Mouse (Mus musculus) stomach, embryonic 14.5 days (tissue): ENCODE results near the gene Vrtn. TPM values are rescaled to one million over a fixed set of nuclear protein-coding genes. Genes with fewer than 3 reads are reported as not detected.

ENCODE experiments used
- ATAC-seq: fragments of 200-750 bp; cut with Nextera tagmentation; 2 replicates; pipeline ENCODE4 v1.8.0; 2017; ENCODE audit warnings: low read depth, moderate TSS enrichment; ENCODE audit not compliant: insufficient number of reproducible peaks, insufficient read depth, low FRiP score
- H3K27ac ChIP-seq: fragments of 300-500 bp; sonication (generic); 2 replicates; pipeline ENCODE4 v1.5.1; 2014; ENCODE audit warnings: mild to moderate bottlenecking, low read length, moderate library complexity, mixed read lengths
- H3K27me3 ChIP-seq: fragments of 300-500 bp; sonication (generic); 2 replicates; pipeline ENCODE4 v1.6.1; 2014; ENCODE audit warnings: low read length, control low read depth, mixed read lengths; ENCODE audit not compliant: control insufficient read depth, insufficient read depth
- H3K36me3 ChIP-seq: fragments of 300-500 bp; sonication (generic); 2 replicates; pipeline ENCODE4 v1.6.1; 2014; ENCODE audit warnings: mild to moderate bottlenecking, control low read depth, low read length, moderate library complexity, mixed read lengths; ENCODE audit not compliant: control insufficient read depth, insufficient read depth
- H3K4me1 ChIP-seq: fragments of 300-500 bp; sonication (generic); 2 replicates; pipeline ENCODE4 v1.6.1; 2014; ENCODE audit warnings: low read length, control low read depth, mixed read lengths; ENCODE audit not compliant: control insufficient read depth, insufficient read depth
- H3K4me2 ChIP-seq: fragments of 300-500 bp; sonication (generic); replicated peaks from 2 replicates; pipeline ENCODE4 v1.6.1; 2014; ENCODE audit warnings: low read depth, low read length, control low read depth
- H3K4me3 ChIP-seq: fragments of 300-500 bp; sonication (generic); 2 replicates; pipeline ENCODE4 v1.5.1; 2014; ENCODE audit warnings: low read depth, low read length, control low read depth
- H3K9ac ChIP-seq: fragments of 300-500 bp; sonication (generic); replicated peaks from 2 replicates; pipeline ENCODE4 v1.6.1; 2014; ENCODE audit warnings: low read depth, mild to moderate bottlenecking, control low read depth, low read length, moderate library complexity, mixed read lengths
- H3K9me3 ChIP-seq: fragments of 300-500 bp; sonication (generic); 2 replicates; pipeline ENCODE4 v1.6.1; 2016; ENCODE audit warnings: low read depth, low read length, control low read depth; ENCODE audit not compliant: control insufficient read depth
- WGBS: fragments of 180-500 bp; shearing (Covaris S2); extraction: QIAGEN DNeasy Blood & Tissue Kit; methylation state at CpG from one replicate; pipeline ENCODE4 v1.1.7; 2014; 5-methylcytosine and 5-hydroxymethylcytosine counted together
- polyA plus RNA-seq: library from polyadenylated mRNA; unstranded; fragments of >200 nt; fragmentation: Nextera tagmentation; extraction: Ambion mirVana; gene quantifications from 2 replicates; pipeline ENCODE4 v1.2.1, GENCODE M21; 2014

Gene Vrtn
- polyA plus RNA-seq, 1 experiment from 2014 or later: not detected

DNA sequence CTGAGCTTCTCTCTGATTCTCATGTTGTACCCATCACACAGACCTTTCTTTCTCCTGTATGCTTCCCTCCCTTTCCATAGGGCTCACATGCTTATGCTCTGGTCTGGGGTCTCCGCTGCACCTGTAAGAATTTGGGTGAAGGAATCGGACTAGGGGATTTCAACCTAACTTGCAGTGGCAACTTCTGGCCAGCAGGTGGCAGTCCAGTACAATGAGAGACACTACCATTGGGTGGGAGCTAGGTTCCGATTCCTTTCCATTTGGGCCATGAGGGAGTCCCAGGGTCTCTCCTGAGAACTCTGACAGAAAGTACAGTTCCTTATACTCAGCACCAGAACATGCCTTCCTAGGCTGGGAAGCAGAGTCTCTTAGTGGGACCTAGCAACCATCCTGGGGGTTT, 13.1 kb downstream of the Vrtn start:
- H3K4me2 ChIP-seq: no peak overlapping the region
- no peak overlapping the region for H3K9ac ChIP-seq
- 23% methylated on average over 3 of the region's 3 CpGs for WGBS
- H3K36me3 ChIP-seq: no peaks in the 10 kb centered on the region
- H3K27me3 ChIP-seq: no peaks in the 10 kb centered on the region
- H3K27ac ChIP-seq: no peak overlapping the region
- H3K4me1 ChIP-seq: no peaks in the 10 kb centered on the region
- no peaks in the 10 kb centered on the region for H3K9me3 ChIP-seq
- H3K4me3 ChIP-seq: no peak overlapping the region
- ATAC-seq: 0 out of 2 replicates have a peak, but pooled peaks have one; percentile 33

DNA sequence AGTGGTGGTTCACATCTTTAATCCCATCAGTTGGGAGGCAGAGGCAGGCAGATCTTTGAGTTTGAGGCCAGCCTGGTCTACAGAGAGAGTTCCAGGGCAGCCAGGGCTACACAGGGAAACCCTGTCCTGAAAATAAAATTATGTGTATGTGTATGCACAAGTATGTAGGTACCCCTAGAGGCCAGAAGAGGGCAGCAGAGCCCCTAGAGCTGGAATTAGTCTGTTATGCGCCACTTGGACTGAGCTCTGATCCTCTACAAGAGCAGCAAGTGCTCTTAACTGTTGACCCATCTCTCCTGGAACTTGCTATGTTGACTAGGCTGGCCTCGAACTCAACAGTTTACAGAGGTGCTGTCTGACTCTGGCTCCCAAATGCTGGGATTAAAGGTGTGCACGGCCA, 29.7 kb downstream of the Vrtn start:
- no peaks in the 10 kb centered on the region for H3K9me3 ChIP-seq
- no peaks in the 10 kb centered on the region for H3K36me3 ChIP-seq
- no peaks in the 10 kb centered on the region for H3K4me1 ChIP-seq
- WGBS: 87% methylated on average over 3 of the region's 3 CpGs
- H3K4me2 ChIP-seq: no peak overlapping the region
- H3K4me3 ChIP-seq: no peak overlapping the region
- H3K9ac ChIP-seq: no peak overlapping the region
- ATAC-seq: no peak
- H3K27me3 ChIP-seq: 0 out of 2 replicates have a peak, but pooled peaks cover 2% of the 10 kb centered on the region
- no peak overlapping the region for H3K27ac ChIP-seq

DNA sequence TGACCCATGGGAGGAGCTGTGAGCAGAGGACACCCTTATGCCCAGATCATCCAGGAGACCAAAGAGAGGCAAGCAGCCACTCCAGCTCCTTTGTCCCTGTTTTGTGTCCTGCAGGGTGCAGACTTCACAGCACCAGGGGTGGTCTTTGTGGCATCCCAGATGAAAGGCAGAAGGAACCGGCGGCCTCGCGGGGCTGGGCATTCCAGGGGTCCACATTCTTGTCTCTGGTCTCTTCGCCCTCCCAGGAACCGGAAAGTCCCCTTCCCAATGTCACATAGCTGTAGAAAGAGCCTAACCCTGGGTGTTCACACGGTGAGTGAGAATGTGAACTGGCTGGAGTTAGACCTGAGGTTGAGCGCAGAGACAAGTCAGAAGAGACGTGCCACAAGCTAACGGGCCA, 30.8 kb downstream of the Vrtn start:
- H3K4me2 ChIP-seq: no peak overlapping the region
- H3K9me3 ChIP-seq: no peaks in the 10 kb centered on the region
- no peaks in the 10 kb centered on the region for H3K36me3 ChIP-seq
- H3K27ac ChIP-seq: no peak overlapping the region
- 0 out of 2 replicates have a peak, but pooled peaks cover 2% of the 10 kb centered on the region for H3K27me3 ChIP-seq
- no peak overlapping the region for H3K4me3 ChIP-seq
- WGBS: 26% methylated on average over 10 of the region's 10 CpGs
- H3K4me1 ChIP-seq: no peaks in the 10 kb centered on the region
- no peak for ATAC-seq
- H3K9ac ChIP-seq: no peak overlapping the region

DNA sequence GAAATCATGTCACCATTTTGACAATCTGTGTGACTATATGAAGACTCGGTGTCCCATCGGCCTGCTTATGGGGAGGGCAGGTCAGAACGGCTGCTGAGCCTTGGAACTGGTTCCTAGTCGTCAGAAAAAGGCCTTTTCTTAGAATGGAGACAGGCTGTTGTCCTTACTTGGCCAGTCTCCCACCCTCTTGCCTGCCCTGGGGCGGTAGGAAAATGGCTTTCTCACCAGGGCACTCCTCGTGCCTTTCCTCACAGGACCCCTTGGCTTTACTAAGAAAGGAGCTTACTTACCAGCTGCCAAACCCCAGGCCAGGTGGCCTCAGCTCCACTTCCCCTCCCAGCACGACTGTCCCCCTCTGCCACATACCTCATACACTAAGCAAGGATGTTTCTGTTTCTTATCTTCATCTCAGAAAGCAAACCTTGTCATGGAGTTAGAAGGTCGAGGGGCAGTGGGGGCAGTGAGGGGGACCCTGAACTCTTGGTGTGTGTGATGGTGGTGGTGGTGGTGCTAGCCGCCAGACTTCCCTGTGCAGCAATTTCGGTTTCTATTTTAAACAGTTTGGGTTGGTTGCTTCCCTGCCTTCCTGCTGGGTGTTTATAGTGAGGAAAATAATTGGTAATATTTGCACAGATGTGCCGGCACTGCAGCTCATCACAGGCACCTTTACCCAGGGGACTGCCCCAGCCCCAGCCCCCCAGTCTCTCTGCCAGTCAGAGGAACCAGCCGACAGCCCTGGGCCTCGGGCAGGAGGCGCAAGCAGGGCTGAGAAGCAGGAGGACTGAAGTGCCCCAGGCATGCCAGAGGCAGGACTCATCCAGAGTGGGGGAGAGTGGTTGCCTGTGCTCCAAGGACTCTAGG, 34.1 kb downstream of the Vrtn start:
- WGBS: 39% methylated on average over 14 of the region's 14 CpGs
- Histone ChIP-seq H3K36me3 (no peaks in the 10 kb centered on the region), H3K4me3 (no peak overlapping the region), H3K27me3 (0 out of 2 replicates have a peak, but pooled peaks cover 2% of the 10 kb centered on the region), H3K9me3 (no peaks in the 10 kb centered on the region), H3K4me1 (no peaks in the 10 kb centered on the region), H3K27ac (no peak overlapping the region), H3K9ac (no peak overlapping the region), H3K4me2 (no peak overlapping the region)
- ATAC-seq: no peak

GRCm38 (mm10) chr12:84676011-84676410, 35.2 kb downstream of the Vrtn start:
- no peaks in the 10 kb centered on the region for H3K4me1 ChIP-seq
- no peaks in the 10 kb centered on the region for H3K36me3 ChIP-seq
- 82% methylated on average over 3 of the region's 3 CpGs for WGBS
- H3K9me3 ChIP-seq: no peaks in the 10 kb centered on the region
- H3K9ac ChIP-seq: no peak overlapping the region
- H3K4me2 ChIP-seq: no peak overlapping the region
- H3K4me3 ChIP-seq: no peak overlapping the region
- no peak for ATAC-seq
- no peak overlapping the region for H3K27ac ChIP-seq
- H3K27me3 ChIP-seq: 0 out of 2 replicates have a peak, but pooled peaks cover 2% of the 10 kb centered on the region

- no peak overlapping the region for H3K4me2 ChIP-seq
- H3K4me3 ChIP-seq: no peak overlapping the region
- 76% methylated on average over 7 of the region's 7 CpGs for WGBS
- no peak for ATAC-seq
- H3K36me3 ChIP-seq: no peaks in the 10 kb centered on the region
- H3K4me1 ChIP-seq: no peaks in the 10 kb centered on the region
- no peaks in the 10 kb centered on the region for H3K9me3 ChIP-seq
- H3K27ac ChIP-seq: no peak overlapping the region
- no peak overlapping the region for H3K9ac ChIP-seq
- no peaks in the 10 kb centered on the region for H3K27me3 ChIP-seq
Observed at GRCm38 (mm10) chr12:84684569-84684968, 43.8 kb downstream of the Vrtn start.

DNA sequence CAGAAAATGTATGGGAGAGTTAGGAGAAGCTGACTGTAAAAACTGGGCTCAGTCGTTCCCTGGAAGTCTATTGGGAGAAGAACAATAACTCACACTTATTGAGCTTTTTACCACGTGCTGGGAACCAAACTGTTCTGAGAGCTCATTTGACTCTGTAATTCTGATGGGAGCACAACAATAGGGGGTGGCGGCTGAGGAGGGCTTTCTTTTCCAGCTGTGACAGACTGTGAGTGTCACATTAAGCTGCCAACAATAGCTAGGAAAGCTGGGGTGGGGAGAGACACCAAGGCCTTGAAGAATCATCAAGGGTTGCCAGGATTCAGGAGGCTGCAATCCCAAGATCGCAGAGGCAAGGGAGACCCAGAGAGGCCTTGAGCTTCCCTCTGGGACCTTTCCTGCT, 45.4 kb downstream of the Vrtn start:
- Histone ChIP-seq H3K36me3 (no peaks in the 10 kb centered on the region), H3K27ac (no peak overlapping the region), H3K27me3 (no peaks in the 10 kb centered on the region), H3K9me3 (no peaks in the 10 kb centered on the region), H3K9ac (no peak overlapping the region), H3K4me1 (no peaks in the 10 kb centered on the region), H3K4me3 (no peak overlapping the region), H3K4me2 (no peak overlapping the region)
- no peak for ATAC-seq
- 49% methylated on average over 4 of the region's 4 CpGs for whole genome bisulfite sequencing

DNA sequence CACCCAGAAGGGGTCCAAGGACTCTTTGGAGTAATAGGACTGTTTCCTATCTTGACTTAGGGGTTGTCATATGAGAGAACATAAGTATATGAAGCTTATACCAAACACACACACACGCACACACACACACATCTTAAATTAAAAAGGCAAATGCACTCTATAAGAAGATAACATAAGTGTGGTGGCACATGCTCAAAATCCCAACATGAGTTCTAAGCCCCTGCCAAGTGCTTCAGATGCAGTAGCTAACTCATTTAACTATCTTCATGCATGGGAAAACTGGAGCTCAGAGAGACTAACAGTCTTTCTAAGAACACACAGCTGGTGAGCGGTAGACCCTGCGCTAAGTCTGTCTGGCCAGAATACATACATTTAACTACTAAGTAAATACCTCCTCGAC, 46.7 kb downstream of the Vrtn start:
- Histone ChIP-seq H3K4me3 (no peak overlapping the region), H3K4me2 (no peak overlapping the region), H3K36me3 (no peaks in the 10 kb centered on the region), H3K9ac (no peak overlapping the region), H3K27ac (no peak overlapping the region), H3K9me3 (no peaks in the 10 kb centered on the region), H3K27me3 (no peaks in the 10 kb centered on the region), H3K4me1 (no peaks in the 10 kb centered on the region)
- no peak for ATAC-seq
- 86% methylated on average over 4 of the region's 4 CpGs for WGBS

DNA sequence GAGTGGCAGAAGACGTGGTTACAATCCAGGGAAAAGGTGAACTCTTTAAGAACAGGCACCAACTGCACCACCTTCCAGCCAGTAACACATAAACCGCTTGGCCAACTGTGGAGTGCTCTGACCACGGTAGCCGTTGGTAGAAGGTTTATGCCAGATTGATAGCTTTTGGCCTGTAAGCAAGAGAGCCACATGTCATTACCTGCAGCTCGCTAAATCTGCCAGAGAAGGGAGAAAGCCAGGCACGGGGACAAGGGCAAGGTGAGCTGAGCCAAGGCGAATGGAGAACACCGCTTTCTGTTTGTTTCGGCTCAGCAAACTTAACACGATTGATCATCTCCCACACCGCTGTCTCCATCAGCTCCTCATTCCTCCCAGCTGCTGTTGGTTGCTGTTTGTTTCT, 48.2 kb downstream of the Vrtn start:
- ATAC-seq: no peak
- Histone ChIP-seq H3K4me1 (no peaks in the 10 kb centered on the region), H3K27ac (no peak overlapping the region), H3K36me3 (no peaks in the 10 kb centered on the region), H3K27me3 (no peaks in the 10 kb centered on the region), H3K4me3 (no peak overlapping the region), H3K9me3 (no peaks in the 10 kb centered on the region), H3K4me2 (no peak overlapping the region), H3K9ac (no peak overlapping the region)
- 77% methylated on average over 11 of the region's 11 CpGs for WGBS
